Mouse (Mus musculus) forebrain, embryonic 15.5 days (tissue): ENCODE data around the gene 1700025B11Rik. TPM values are rescaled to one million over a fixed set of nuclear protein-coding genes. Genes with fewer than 3 reads are reported as not detected.
"Not testable (repeated sequence)": the region's sequence is repeated elsewhere in the genome, so short reads cannot be mapped to it uniquely, and the experiment has no call there.

Experiments used
- ATAC-seq: fragments of 200-750 bp; cut with Nextera tagmentation; replicated peaks from 2 replicates; pipeline ENCODE4 v1.8.0; 2017; ENCODE audit warnings: mild to moderate bottlenecking, moderate TSS enrichment, moderate library complexity
- H3K27ac ChIP-seq: fragments of 300-500 bp; sonication (generic); replicated peaks from 2 replicates; pipeline ENCODE4 v1.5.1; 2015; ENCODE audit warnings: mild to moderate bottlenecking, inconsistent platforms
- H3K27me3 ChIP-seq: fragments of 300-500 bp; sonication (generic); 2 replicates; pipeline ENCODE4 v1.6.1; 2015; ENCODE audit warnings: inconsistent platforms
- H3K36me3 ChIP-seq: fragments of 300-500 bp; sonication (generic); 2 replicates; pipeline ENCODE4 v1.6.1; 2015; ENCODE audit warnings: mild to moderate bottlenecking, inconsistent platforms
- H3K4me1 ChIP-seq: fragments of 300-500 bp; sonication (generic); 2 replicates; pipeline ENCODE4 v1.6.1; 2015; ENCODE audit warnings: inconsistent platforms
- H3K4me2 ChIP-seq: fragments of 300-500 bp; sonication (generic); replicated peaks from 2 replicates; pipeline ENCODE4 v1.6.1; 2015; ENCODE audit warnings: mild to moderate bottlenecking, inconsistent platforms
- H3K4me3 ChIP-seq: fragments of 300-500 bp; sonication (generic); 2 replicates; pipeline ENCODE4 v1.5.1; 2015; ENCODE audit warnings: mild to moderate bottlenecking, inconsistent platforms
- H3K9ac ChIP-seq: fragments of 300-500 bp; sonication (generic); replicated peaks from 2 replicates; pipeline ENCODE4 v1.6.1; 2015; ENCODE audit warnings: mild to moderate bottlenecking, inconsistent platforms
- H3K9me3 ChIP-seq: fragments of 300-500 bp; sonication (generic); 2 replicates; pipeline ENCODE4 v1.6.1; 2016; ENCODE audit warnings: inconsistent platforms
- WGBS: fragments of 180-500 bp; shearing (Covaris S2); methylation state at CpG from one replicate; pipeline ENCODE4 v1.1.7; 2015; ENCODE audit warnings: mixed read lengths; 5-methylcytosine and 5-hydroxymethylcytosine counted together
- polyA plus RNA-seq: library from polyadenylated mRNA; unstranded; fragments of >200 nt; fragmentation: Nextera tagmentation; extraction: Ambion mirVana; gene quantifications from 2 replicates; pipeline ENCODE4 v1.2.1, GENCODE M21; 2015

1700025B11Rik gene
- polyA plus RNA-seq, 1 experiment from 2014 or later: not detected

DNA sequence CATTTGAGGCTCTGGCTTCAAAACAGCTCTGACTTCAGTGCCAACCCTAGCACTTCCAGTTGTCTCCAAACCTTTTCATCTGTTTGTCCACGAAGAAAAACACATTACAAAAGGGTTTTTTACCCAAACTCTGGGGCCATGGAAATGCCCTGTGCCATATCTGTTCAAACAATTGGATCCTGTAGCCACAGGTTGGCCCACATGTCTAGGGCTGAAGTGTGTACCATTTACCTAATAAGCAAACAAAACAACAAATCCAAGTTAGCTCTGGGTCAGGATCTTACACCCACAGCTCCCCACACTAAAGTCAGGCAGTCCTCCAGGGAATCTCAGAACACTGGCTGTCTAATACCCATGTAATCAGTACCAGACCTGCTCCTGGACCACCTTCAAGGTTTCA, 22.5 kb downstream of the 1700025B11Rik start:
- H3K9ac ChIP-seq, H3K9me3 ChIP-seq, H3K27me3 ChIP-seq, H3K4me2 ChIP-seq, H3K4me1 ChIP-seq, ATAC-seq, H3K4me3 ChIP-seq, H3K36me3 ChIP-seq, H3K27ac ChIP-seq: not testable (repeated sequence)
- 37% methylated on average over 1 of the region's 1 CpGs for WGBS

DNA sequence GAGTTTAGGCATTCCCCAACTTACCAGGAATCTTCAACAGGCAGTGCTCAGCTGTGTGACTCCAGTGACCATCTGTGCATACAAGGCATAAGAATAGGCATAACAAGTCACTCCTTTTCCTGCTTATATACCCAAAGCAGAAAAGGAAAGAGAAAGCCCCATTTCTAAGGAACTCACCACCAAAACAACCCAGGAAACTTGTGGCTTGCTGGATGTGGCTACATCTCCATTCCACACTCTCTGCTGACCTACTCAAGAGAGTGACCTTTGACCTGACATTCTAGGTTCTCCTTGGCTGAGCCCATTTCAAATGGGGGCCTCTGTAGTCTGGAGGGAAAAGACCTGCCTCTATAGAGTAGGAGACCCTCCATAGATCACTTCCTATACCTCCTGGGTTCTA, 28.5 kb downstream of the 1700025B11Rik start, which contains the start of gene Apol7c:
Gene Apol7c, minus strand, starts transcription at position 101 of the 400 bp plus-strand sequence.
- ATAC-seq: no peak
- Histone ChIP-seq H3K36me3 (no peaks in the 10 kb centered on the region), H3K4me3 (no peak within 1 kb of the TSS), H3K27me3 (no peaks in the 10 kb centered on the region), H3K27ac (no peak within 1 kb of the TSS), H3K4me1 (no peaks in the 10 kb centered on the region), H3K4me2 (no peak within 1 kb of the TSS), H3K9ac (no peak within 1 kb of the TSS), H3K9me3 (no peaks in the 10 kb centered on the region)

DNA sequence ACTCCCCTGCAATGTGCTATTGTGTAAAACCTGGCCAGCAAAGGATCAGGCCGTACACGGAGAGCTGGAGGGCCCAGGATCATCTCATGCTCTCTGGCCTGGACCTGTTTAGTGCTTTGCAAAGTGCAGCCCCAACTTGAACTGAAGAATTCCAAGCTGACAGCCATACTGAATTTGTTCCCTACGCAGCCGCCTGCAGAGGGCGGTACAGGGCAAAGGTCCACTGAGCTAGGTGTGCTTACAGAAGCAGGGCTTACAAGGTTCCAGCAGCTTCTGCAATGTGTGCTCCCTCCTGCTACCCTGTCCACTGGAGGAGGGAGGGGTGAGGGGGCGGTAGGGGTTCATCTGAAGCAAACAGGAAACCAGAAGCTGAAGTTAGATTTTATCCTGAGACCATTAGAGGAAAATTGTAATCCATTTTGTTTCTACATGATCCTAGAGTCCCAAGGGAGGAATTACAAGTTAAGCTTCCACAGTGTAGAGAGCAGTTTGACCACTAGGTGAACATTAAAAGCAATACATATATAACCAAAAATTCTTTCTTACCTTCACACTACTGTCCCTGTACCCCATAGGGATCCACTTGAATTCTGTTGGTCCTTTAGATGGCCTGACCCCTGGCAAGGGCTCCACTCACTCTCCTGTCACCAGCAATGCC, 38.4 kb downstream of the 1700025B11Rik start:
- not testable (repeated sequence) for H3K9me3 ChIP-seq, H3K4me3 ChIP-seq, H3K9ac ChIP-seq, H3K27ac ChIP-seq, H3K4me1 ChIP-seq, ATAC-seq, H3K4me2 ChIP-seq, H3K36me3 ChIP-seq, H3K27me3 ChIP-seq
- 14% methylated on average over 6 of the region's 6 CpGs for WGBS

DNA sequence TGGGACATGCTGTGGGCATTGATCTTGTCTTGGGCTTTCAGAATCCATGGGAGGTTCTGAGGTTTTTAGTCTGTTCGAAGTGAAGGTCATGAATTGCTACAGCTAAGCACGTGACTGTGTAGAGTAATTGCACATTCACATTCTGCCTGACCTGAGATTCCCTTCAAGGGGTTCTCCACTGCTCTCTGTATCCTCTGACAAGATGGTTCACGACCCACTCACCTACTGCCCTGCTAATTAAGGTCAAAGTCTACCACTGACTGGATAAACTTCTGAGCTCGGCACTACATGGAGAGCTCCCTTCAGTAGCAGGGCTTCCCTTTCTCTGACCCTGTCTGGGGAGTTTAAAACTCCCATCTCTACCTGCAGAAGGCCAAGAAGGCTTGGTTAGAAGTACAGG, 41.1 kb downstream of the 1700025B11Rik start:
- not testable (repeated sequence) for H3K9me3 ChIP-seq, H3K36me3 ChIP-seq, H3K4me3 ChIP-seq, H3K27me3 ChIP-seq, ATAC-seq, H3K27ac ChIP-seq, H3K9ac ChIP-seq, H3K4me2 ChIP-seq, H3K4me1 ChIP-seq
- 64% methylated on average over 4 of the region's 4 CpGs for WGBS

Other genes with a start within 250 kb of the 1700025B11Rik start
- gene Apol7a, start 162.8 kb downstream of the 1700025B11Rik start, polyA plus RNA-seq: not detected in 2 replicates
- gene Apol9a, start 150.8 kb downstream of the 1700025B11Rik start, polyA plus RNA-seq: 0.11 and 0.19 TPM in 2 replicates
- gene Apol7b, start 114.4 kb downstream of the 1700025B11Rik start, polyA plus RNA-seq: not detected in 2 replicates
- gene Apol10a, start 84.8 kb downstream of the 1700025B11Rik start, polyA plus RNA-seq: not detected in 2 replicates
- gene Apol11a, start 53.6 kb downstream of the 1700025B11Rik start, polyA plus RNA-seq: not detected in 2 replicates
- gene Apol7c, start 28.6 kb downstream of the 1700025B11Rik start, polyA plus RNA-seq: not detected in 2 replicates
- gene Apol10b, start 34.2 kb upstream of the 1700025B11Rik start, polyA plus RNA-seq: not detected in 2 replicates
- not detected in 2 replicates for gene Gm36245, start 37.4 kb upstream of the 1700025B11Rik start, polyA plus RNA-seq
- gene Apol11b, start 81.4 kb upstream of the 1700025B11Rik start, polyA plus RNA-seq: 0.14 and 0.18 TPM in 2 replicates
- not detected in 2 replicates for gene Apol7e, start 137.0 kb upstream of the 1700025B11Rik start, polyA plus RNA-seq
- not detected in 2 replicates for gene Apol9b, start 167.1 kb upstream of the 1700025B11Rik start, polyA plus RNA-seq
- 0.20 TPM in 1 of 2 replicates, not detected in the other for gene Apol8, start 195.1 kb upstream of the 1700025B11Rik start, polyA plus RNA-seq